Mouse (Mus musculus): ENCODE results near the gene Lbh.

DNA sequence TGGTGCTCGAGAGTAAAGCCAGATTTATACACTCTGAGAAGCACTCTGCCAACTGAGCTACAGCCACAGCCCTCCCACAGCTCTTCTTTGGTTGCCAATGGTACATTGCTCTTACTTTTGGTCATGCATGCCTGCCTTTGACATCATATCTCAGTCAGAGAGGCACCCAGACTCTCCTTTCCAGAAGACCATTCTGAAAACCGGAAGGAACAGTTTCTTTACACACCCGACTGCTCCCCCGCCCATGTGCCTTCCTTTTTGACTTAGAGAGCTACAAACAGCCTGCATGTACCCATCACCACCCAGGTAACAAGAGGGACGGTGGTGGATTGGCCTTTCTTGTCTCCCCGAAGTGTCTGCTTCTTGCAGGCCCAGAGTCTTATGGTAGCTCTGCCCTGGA, 7.0 kb downstream of the Lbh start:
- TF ChIP-seq CTCF (IDR thresholded peaks at IDR 0.05; ENCODE audit: low read depth) (no peak), EP300 (IDR thresholded peaks at IDR 0.05; ENCODE audit: low read depth) (no peak)
